Mouse (Mus musculus): ENCODE results near the gene Rnf103.
A peak's percentile ranks its signal among the peaks of the same experiment; 100 is the strongest.

Gene Rnf103

DNA sequence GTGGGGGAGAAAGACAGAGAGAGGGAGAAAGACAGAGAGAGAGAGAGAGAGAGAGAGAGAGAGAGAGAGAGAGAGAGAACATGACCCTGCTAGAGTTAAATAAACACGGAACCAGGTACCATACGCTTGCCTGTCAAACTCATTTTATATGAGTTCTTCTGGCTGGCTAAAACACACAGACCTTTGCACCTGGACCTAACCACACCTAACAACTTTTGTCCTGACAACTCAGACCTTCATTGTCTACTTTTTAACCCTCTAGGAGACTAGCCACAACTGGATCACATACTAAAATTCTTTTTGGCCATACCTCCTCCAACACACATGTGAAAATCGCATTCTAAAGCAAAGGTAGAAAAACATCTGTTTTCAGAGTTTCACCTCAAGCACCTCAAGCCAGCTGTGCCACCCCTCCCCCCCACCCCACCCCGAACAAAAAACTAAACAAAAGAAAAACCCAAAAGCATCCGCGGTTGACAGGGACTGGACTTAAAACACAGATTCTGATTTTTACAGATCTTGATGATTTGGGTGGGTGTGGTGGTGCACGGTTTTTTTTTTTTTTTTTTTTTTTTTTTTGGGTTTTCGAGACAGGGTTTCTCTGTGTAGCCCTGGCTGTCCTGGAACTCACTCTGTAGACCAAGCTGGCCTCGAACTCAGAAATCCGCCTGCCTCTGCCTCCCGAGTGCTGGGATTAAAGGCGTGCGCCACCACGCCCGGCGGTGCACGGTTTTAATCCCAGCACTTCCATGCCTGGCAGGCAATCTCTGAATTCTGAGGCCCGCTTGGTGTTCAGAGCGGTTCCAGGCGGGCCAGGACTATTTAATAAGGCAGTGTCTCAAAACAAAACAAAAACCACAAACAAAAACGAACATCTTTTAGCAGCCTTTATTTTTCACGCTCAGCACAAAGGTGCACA, 679 bp upstream of the Rnf103 start:
- DNase-seq = no peak

GRCm38 (mm10) chr6:71494341-71495020, 787 bp downstream of the Rnf103 start:
- DNase-seq = peak; percentile 74 to 80

DNA sequence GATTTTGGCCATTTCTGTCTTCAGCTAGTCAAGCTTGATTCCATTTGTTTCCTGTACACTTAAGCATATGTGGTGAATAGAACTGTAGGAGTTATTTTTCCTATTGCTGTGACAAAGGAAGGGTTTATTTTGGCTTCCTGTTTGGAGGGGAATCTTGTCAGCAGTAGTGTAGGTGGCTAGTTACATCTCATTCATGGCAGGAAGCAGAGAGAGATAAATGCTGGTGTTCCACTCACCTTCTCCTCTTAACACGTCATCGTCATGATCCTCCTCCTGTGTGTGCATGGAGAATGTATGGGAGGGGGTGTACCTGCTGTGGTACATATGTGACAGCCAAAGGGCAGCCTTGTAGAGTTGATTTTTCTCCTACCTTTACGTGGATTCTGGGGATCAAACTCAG, 6.9 kb downstream of the Rnf103 start:
- no peak for DNase-seq

DNA sequence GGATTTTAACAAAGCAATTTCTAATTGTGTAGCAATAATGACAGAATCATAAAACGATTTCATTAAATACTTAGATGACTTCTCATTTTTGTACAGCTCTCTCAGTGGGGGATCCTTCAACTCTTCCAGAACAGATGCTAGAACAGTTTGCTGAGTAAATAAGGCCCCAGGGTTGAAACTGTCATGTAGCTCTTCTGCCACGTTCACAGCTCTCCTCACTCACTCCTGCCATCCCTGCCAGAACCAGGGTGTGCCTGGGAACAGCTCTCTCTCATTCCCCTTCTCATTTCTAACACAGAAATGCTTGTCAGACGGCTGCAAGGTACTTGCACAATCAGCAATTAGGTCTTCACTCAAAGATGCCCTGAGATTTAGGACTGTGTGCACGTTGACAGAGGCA, 9.3 kb downstream of the Rnf103 start:
- no peak for DNase-seq

DNA sequence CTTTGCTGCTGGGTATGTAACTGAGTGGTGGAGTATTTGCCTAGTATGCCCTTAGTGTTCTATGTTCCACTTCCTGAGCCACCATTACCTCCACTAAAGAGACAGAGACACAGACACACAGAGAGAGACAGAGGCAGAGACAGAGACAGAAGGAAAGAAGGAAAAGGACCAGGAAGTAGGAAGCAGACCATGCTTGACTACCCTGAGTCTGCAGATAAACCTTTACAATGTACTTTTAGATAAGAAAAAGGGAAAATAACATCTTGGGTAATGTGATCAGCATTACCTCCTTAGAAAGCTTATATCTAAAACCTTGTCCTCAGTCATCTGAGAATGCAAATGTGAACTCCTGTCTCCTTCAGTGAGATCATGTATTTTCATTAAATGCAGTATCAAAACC, 10.0 kb downstream of the Rnf103 start:
- no peak for DNase-seq

- no peak for DNase-seq
These were observed 10.4 kb downstream of the Rnf103 start for GRCm38 (mm10) chr6:71504091-71504490.

DNA sequence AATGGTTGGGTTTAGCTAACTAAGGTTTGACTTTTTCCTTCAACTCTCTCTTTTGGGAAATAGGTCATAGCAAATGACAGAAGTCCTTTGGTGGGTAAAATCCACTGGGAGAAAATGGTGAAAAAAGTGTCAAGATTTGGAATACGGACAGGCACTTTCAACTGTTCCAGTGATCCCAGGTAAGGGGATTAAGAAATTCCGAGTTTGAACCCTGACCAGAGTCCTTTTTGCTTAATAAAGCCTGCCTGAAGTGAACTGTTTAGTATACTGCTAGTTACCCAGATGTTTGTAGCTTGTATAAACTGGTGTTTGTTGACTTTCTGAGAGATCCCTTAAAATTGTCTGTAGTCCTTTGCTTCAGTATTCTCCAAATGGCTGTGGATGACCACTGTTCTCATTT, 12.0 kb downstream of the Rnf103 start:
- DNase-seq = no peak

DNA sequence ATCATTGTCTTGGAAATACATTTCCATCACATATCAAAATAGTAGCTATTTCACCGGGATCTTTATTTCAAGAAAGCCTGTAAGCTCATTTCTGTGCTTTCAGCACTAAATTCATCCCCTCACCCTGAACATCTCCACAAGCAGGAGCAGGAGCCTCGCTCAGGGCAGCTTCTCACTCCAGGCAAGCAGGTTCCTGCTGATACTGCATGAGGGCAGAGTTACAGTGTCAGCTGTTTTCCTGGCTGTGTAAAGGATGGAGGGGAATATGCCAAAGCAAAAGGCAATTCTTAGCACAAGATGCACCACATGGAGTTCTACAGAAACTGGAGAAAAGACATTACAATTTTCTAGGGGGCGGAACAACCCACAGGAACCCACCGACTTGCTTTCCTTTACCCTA, 25.8 kb downstream of the Rnf103 start:
- DNase-seq = peak in 1 of 2 experiments; percentile 60

DNA sequence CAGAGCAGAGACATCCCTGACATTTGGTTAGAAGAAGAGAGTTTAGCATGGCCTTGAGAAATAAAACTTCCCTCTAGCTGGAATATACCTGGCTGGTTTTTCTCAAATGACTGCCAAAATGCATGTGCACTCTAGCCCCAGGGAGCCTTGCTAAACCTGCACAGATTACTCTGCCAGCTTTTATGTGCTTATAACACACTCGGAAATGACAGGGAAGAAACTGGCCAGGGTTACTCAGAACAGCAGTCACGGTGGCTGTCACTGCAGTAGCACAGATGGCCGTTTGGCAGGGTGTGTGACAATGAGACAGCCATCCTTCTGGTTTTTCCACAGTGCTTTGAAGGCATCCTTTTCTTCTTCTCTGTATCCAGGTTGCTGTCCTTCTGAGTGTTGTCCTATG, 31.9 kb downstream of the Rnf103 start:
- peak; percentile 88 to 91 for DNase-seq

DNA sequence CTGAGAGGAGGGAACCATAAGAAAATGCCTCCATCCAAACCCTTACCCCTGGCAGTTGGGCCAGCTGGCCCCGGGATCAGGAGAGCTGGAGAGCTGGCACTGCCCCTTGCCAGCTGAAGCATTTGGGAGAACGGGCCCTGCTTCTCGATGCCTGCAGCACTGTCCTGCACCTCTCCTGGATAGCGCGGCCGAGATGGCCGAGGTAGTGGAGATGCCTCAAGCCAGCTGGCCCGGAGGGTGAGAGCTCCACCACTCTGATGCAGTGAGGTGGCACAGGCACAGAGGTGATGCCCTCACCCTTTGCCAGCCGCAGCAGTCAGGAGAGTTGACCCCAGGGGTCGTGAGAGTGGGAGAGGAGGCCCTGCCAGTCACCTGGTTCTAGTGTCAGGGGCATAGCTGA, 33.4 kb downstream of the Rnf103 start:
- peak; percentile 77 to 80 for DNase-seq

- DNase-seq = peak; percentile 44 to 63
These were observed 34.1 kb downstream of the Rnf103 start for GRCm38 (mm10) chr6:71527826-71528225.

DNA sequence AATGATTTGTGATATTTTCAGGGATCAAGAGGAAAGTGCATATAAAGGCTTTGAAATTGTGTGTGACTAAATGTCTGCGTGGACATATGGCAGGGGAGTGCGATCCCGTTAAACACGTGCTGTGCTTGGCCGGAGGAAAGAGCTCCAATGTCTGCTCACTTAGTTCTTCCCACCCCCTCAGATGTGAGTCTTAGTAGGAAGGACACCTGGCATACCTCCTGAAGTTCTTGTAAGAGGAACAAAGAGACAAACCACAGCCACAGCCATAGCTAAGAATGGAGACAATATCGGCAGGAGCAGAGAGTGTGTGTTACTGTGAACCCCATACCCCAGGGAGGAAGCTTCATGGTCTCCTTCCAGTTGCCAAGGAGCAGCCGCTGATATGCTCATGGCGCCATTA, 36.5 kb downstream of the Rnf103 start:
- peak; percentile 66 to 82 for DNase-seq

DNA sequence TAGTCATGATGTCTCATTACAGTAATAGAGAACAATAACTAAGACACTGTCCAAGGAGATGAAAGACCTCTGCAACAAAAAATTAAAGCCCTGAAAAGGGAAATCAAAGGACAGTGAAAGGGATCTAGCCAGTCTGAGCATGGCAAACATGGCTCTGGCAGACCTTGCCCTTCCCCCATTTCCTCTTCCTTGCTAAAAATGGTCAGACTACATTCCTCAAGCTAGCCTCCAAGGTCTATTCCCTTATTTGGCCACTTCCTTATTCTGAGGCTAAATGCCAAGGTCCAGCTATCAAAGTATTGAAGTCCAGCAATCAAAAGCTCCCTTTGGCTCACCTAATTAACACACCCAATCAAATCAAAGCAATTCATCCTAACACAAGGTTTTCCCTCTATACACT, 43.6 kb downstream of the Rnf103 start:
- no peak for DNase-seq

- peak; percentile 97 to 98 for DNase-seq
These were observed 50.2 kb downstream of the Rnf103 start, which contains the start of gene Chmp3 for GRCm38 (mm10) chr6:71543686-71544499. Chmp3 (plus strand) TSS chr6:71543797.

DNA sequence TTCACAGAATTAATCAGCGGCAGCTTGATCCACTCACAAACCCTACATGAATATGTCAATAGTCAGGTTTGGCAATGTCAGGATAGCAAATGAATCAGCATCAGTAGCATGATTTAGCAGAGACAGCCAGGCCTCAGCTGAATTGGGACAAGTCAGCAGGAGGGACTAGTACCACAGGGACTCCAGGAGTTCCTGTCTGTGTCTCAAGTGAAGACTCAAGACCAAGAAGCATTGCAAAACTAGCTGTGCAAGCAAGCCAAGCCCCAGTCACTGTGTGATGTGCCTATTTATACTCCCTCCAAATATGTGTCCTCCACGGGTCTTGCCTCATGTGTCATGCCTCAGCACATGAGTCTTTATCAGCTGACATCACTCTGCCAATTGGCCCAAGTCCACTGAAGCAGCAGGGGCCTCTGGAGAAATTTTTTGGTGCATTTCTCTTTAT, 61.8 kb downstream of the Rnf103 start:
- peak; percentile 38 to 53 for DNase-seq

- no peak for DNase-seq
These were observed 63.1 kb downstream of the Rnf103 start for GRCm38 (mm10) chr6:71556826-71557225.

Data from cerebellum, postnatal 14 days (tissue).